Mouse (Mus musculus) C2C12 (cell line): ENCODE results near the gene P4ha2.

Experiments used
- CTCF ChIP-seq: IDR thresholded peaks from one replicate; pipeline ENCODE4 v1.5.1; 2011; ENCODE audit not compliant: control insufficient read depth, insufficient read depth, insufficient read length
- MAX ChIP-seq: IDR thresholded peaks from one replicate; pipeline ENCODE4 v1.6.1; 2011; ENCODE audit warnings: mild to moderate bottlenecking, control low read depth
- MYOG ChIP-seq: IDR thresholded peaks from one replicate; pipeline ENCODE4 v1.6.1; 2011; ENCODE audit not compliant: control insufficient read depth, insufficient read length; ENCODE audit errors: extremely low read depth

DNA sequence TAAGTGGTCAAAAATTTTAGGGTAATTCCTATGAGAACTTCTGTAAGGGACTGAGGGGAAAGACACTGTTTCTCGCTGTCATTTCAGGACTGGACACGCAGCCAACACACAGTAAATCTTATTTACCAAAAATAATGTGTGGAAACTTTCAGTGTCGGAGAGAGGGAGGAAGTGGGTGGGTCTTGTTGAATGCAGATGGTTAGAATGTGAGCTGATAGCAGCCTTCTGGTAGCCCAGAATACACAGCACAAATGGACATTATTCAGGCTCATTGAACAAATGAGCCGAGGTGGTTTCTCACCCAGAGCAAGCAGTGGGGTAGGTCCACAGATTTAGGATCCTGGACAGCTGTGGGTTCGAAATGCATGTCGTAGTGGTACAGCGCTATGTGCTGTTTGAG is 46.8 kb upstream of the P4ha2 start:
- TF ChIP-seq CTCF (no peak), MAX (no peak), MYOG (no peak)
